Mouse (Mus musculus): ENCODE measurements around the gene Slc17a6. TPM values are rescaled to one million over a fixed set of nuclear protein-coding genes. Genes with fewer than 3 reads are reported as not detected.
A peak's percentile ranks its signal among the peaks of the same experiment; 100 is the strongest.
"Not testable (repeated sequence)": the region's sequence is repeated elsewhere in the genome, so short reads cannot be mapped to it uniquely, and the experiment has no call there.

Slc17a6 gene
- total RNA-seq, 2 experiments from 2014 or later, result 21.3 to 31.2 TPM

GRCm38 (mm10) chr7:51657152-51657551 is 35.3 kb downstream of the Slc17a6 start:
- no peak for DNase-seq (ENCODE audit: low spot score in 2 of 2)

- peak; percentile 24 to 38 for DNase-seq (ENCODE audit: low spot score in 2 of 2)
Observed at GRCm38 (mm10) chr7:51662441-51662840, 40.6 kb downstream of the Slc17a6 start.

DNA sequence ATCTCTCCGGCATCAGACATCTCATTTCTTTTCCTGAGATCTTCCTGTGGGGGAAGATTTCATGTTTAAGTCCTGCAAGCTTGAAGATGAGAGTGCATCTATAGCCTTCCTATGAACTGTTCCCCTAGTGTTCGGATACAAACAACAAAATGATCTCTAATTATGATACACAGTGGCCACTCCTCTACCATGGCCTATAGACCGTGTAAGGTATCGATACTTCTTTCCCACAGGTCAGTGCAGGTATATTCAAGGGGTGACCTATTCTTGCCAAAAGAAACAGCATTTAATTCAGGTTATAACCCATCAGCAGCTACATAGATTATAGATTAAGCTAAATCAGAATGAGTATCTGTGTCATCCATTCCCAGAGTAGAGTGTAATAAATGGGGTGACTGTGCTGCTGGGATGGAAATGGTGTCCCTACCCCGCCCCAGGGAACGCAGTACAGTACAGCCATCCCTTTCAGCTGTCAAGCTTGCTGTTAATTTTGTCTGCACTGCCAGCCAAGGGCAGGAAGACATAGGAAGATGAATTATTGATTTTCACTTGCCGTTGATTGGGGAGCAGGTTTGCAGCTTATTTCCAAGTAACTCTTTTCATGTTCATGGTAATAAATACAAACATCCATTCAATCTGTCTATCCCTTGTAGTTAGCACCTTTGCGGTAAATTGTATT is 71.9 kb downstream of the Slc17a6 start:
- no peak for DNase-seq (ENCODE audit: low spot score in 2 of 2)

- DNase-seq (ENCODE audit: low spot score in 2 of 2), result peak; percentile 13 to 22
Observed at GRCm38 (mm10) chr7:51694452-51694851, 72.6 kb downstream of the Slc17a6 start.

DNA sequence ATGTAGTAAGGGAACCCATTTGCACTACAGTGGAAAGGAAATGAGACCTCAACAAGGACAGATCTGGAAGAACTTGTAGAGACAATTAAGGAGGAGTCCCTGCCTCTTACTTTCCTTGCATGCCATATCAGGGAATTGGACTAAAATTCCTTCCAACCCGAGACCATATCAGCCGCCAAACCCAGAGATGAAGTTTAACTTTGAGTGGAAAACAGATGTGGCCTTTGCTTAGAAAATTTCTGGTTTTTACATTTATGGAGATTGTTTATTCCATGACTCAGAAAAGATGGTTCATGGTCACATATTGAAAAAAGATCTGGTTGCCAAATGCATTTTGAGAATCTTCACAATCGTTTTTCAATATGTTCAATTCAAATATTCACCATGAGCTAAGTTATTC is 87.7 kb downstream of the Slc17a6 start:
- DNase-seq (ENCODE audit: low spot score in 2 of 2), result no peak

DNA sequence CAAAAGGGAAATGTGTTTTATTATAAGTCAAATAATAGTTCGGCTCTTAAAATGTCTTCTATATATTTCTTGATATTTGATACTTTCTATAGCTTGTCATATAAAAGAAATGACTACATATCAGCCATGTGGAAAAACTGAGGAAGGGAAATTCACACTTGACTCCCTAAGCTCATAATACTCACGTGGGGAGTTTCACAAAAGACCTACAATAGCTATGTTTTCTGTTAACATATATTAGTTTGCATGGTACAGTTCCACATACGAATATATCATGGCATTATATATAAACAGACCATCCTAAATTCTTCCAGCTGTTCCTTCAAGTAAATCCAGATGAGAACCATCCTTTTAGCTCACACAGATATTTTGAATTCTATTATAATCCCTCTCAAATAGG is 88.5 kb downstream of the Slc17a6 start:
- not testable (repeated sequence) for DNase-seq (ENCODE audit: low spot score in 2 of 2)

- DNase-seq (ENCODE audit: low spot score in 2 of 2), result no peak
Observed at GRCm38 (mm10) chr7:51715771-51716170, 94.0 kb downstream of the Slc17a6 start.

Other genes with a start within 250 kb of the Slc17a6 start
- 1 to 10 TPM; 1.8 TPM for gene Ano5, start 111.0 kb upstream of the Slc17a6 start, total RNA-seq (2021)
- gene Gas2, start 240.0 kb downstream of the Slc17a6 start, total RNA-seq (2021), result 10 to 100 TPM; 12.7 to 13.8 TPM
- gene Fancf, start 240.3 kb downstream of the Slc17a6 start, total RNA-seq (2021), result 1 to 10 TPM; 4.1 to 4.2 TPM